Mouse (Mus musculus) G1E (cell line): Measurements from ENCODE around the gene Runx3.

Experiments
- CTCF ChIP-seq: IDR thresholded peaks from 2 replicates; pipeline ENCODE4 v1.5.1; 2012; ENCODE audit warnings: low read depth, low read length, inconsistent platforms, mixed read lengths
- GATA1 ChIP-seq: IDR thresholded peaks from 2 replicates; pipeline ENCODE4 v1.6.1; 2012; ENCODE audit warnings: borderline replicate concordance, low read length, inconsistent platforms, mixed read lengths
- GATA2 ChIP-seq: IDR thresholded peaks from 2 replicates; pipeline ENCODE4 v1.6.1; 2012; ENCODE audit warnings: low read depth, low read length, inconsistent platforms, borderline replicate concordance

GRCm38 (mm10) chr4:135140647-135141515, 20.4 kb downstream of the Runx3 start:
- TF ChIP-seq CTCF (no peak), GATA1 (no peak), GATA2 (no peak)
